Mouse (Mus musculus): Measurements from ENCODE around the gene Slc22a20.

Slc22a20 gene

DNA sequence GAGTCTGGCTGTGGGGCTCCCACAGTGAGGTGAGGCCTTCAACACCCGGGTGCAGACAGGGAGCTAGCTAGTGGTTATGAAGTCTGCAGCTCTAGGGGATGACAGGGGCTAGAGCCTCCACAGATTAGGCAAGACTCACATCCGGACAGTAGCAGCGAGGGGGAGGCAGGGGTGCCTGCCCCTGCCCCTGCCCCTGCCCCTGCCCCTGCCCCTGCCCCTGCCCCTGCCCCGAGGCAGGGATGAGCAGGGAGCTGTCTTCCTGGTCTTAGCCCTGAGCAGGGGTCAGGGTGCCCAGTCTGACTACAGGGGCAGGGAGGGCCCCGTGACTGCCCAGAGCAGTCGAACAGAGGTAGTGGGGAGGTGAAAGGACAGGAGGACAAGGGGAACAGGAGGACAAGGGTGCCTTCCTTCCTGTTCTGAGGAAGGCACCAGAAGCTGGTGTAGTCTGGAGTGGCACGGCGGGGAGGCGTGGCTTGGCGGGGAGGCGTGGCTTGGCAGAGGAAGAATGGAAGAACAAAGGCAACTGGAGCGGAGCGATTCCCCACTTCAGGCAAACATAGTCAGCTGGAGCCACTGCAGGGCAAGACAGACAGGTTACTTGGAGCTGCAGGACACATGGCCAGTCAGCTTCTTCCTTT, 3.0 kb upstream of the Slc22a20 start:
- peak; percentile 86 for DNase-seq

DNA sequence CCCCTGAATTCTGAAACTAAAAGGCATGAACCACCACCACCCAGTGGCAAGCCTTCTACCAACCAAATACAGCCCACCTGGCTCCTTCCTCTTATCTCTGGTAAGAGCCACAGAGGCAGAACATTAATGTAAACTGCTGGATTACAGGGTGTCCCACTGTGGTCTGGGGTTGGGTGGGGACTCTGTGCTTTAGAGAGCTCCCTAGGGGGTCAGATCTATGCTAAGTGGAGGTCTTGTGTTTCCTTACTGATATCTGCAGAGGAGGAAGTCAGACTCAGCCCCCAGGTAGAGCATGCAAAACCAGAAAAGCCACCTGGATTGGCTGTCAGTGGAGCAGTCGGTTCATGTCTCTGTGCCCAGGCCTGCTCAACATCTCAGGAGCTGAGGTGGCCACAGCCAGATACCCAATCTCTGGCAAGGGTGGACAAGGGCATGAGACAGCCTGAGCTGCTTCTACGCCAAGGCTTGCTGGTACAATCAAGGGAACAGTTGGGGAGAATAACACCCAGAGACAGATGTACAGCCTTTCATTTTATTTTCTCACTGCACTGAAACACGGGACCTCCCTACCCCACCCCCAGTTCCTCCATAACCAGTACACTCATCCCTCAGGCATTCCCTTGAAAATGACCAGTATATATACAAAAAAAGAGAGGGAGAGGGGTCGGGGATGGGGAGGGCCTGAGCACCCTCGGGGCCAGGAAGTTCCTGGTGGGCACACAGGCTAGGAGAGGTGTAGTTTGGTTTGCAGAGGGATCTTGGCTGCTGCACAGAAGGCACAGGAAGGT, 2.3 kb upstream of the Slc22a20 start:
- DNase-seq = no peak

DNA sequence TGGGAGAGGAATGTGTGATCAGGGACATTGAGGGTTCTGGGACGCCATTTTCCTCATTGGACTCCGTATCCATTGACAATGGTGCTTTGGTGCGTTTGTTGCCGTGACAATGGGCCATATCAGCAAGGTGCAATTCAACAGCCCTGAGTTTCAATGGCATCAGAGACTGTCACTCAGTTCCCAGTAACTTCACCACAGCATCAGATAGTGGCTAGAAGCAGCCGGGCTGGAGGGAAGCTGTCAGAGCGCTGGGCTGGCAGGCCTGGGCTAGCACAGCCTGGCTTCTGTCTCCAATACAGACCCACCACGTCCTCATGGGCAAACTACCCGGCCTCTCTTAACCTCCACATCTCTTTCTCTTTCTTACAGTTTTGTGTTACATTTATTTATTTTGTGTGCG, 5.5 kb downstream of the Slc22a20 start:
- DNase-seq = no peak

DNA sequence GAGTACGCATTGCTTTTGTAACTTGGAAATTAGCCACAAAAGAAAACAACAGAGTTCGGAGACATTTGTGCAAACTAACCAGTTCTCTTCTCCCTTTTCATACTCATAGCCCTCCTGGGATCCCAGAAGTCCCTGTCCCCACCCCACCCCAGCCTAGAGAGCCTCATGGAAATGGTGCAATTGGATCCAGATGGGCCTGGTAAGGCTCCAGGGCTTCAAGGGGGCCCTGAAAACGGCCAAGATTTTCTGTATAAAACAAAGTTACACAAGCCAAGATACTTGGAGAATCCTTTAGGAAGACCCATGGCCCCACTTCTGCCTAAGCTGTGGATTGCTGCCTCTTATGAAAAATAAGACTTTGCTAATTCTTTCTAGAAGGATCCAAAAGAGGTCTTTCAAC, 8.2 kb downstream of the Slc22a20 start:
- no peak for DNase-seq

DNA sequence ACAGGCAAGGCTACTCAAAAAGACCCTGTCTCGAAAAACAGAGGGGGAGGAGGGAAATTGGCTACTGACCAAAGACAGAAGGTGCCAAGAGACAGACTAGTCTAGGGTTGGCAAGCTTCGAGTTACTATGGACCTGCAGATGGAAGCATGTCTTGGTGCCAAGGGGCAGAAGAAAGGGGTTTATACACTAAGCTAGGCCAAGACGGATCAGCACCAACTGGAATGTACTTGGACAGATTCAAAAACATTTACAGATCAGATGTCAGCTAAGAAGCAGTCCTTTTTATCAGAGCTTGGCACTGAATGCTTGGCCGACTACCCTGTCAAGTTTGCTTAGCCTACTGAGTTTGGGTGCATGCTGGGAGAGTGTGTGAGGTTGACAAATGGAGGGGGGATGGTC, 10.3 kb downstream of the Slc22a20 start:
- no peak for DNase-seq

DNA sequence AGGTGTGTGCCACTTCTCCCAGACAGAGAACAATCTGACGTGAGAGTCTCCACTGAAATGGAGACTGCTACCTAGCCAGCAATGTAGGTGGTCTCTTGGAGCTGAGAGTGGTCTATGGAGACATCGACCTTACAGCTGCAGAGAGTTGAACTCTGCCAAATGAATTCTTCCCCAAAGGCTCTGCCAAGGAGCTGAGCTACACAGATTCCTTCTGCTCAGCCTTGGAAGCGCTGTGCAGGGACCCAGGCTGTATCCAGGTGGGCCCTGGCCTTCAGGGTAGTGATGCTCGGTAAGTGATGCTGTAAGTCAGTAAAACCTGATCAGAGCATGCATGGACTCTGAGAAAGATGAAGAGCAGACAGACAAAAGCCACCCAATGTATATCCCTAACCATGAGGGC, 10.8 kb downstream of the Slc22a20 start:
- DNase-seq = no peak

DNA sequence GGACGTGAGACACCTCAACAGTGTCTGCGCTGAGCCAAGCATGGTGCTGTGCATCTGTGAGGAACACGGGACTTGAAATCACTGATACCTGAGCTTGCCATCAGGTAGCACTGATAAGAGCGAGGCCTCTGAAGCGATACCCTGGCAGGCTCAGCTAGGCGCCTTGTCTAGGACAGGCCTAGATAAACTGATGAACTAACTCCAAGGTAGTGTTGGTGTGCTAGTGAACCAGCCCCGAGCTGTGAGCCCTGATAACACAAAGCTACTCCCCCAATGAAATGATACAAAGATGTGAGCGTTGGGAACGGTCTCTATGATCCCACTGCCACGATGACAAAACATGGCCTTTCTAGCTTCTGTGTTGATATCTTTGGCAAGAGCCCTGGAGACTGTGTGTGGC, 18.3 kb downstream of the Slc22a20 start:
- DNase-seq = no peak

DNA sequence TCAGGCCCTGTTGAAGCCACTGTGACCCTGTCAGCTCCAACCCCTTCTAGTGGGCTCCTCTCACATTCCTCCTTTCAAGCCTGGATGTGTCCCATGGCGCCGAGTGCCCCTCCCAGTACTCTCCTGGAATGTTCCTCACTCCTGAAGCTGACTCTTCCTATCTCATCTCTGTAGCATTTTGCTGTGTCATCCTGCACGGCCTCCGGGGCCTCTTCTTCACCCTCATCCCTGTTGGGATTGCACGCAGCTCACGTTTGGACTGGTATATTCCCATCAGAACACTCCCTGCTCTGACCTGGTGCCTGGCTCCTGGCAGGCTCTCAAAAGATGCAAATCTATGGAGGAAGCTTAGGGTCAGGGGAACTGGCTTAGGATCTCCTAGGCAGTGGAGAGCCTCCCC, 19.2 kb downstream of the Slc22a20 start:
- no peak for DNase-seq

DNA sequence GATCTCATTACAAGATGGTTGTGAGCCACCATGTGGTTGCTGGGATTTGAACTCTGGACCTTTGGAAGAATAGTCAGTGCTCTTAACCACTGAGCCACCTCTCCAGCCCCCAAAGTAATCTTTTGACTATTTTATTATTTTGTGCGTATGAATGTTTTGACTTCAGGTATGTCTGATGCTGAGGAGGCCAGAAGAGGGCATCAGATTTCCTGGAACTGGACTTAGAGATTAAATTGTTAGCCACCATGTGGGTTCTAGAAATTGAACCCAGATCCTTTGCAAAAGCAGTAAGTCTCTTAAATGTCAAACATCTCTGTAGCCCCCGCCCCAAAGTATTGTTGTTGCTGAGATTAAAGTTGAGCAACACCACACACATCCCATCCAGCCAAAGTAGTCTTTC, 20.0 kb downstream of the Slc22a20 start:
- DNase-seq = no peak

DNA sequence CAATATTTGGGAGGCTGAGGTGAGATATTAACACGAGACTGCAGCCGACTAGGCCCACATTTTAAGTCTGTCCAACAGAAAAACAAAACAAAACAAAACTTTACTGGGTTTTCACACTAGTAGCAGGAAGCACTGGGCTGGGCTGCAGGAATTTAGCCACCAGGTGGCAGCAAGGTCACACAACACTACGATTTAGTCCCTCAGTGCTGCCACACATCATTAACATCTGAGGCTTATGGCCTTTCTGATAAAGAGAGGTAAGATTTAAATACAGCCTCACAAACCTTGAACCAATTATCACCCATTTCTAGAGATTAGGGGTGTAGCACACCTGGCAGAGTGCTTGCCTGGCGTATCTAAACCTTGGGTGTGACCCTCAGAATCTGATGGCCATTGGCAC, 20.7 kb downstream of the Slc22a20 start:
- DNase-seq = peak; percentile 64

DNA sequence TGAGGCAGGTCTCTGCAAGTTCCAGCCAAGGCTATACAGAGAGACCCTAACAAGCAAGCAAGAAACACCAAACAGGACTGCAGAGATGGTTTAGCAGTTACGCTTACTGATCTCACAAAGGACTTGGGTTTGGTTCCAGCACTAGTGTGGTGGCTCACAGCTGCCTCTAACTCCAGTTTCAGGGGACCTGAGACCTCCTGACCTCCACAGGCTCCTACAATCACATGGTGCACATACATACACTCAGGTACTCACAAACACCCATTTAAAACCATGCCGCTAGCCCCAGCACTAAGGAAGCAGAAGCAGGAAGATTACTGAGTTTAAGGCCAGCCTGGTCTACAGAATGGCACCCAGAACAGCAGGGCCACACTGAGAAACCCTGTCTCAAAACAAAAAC, 21.1 kb downstream of the Slc22a20 start:
- no peak for DNase-seq

DNA sequence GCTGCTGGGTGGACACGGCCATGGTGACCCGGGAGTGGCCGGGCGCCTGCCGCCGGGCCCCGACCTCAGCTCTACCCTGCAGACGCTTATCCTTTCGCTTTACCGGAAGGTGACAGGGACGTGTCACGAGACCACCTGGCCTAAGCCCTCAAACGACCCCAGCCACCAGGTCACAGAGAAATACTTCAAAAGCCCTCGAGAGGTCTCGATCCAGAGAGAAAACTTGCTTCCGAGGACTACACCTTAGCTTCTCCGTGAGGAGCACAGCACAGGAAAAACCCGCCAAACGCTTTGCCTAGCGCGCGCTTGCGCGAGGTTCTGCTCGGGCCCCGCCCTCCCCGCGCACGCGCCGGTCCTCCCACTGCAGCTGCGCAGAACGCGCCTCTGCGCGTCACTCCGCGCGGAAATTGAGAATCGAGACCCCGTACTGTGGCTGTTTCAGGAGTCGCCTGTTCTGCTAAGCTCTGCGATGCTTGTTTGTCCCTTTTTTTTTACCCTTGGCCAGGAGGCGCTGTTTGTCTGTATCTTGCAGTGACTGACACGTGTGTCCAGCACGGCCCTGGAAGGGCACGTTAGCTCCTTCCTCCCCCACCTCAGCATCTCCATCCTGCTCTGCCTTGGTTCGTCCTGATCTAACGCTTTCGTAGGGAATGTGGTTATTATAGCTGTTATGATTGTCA, 21.9 kb downstream of the Slc22a20 start, which contains the start of gene Pola2:
TSS of gene Pola2 (minus strand) at position 320 of the 680 bp plus-strand sequence.
- peak; percentile 80 for DNase-seq

DNA sequence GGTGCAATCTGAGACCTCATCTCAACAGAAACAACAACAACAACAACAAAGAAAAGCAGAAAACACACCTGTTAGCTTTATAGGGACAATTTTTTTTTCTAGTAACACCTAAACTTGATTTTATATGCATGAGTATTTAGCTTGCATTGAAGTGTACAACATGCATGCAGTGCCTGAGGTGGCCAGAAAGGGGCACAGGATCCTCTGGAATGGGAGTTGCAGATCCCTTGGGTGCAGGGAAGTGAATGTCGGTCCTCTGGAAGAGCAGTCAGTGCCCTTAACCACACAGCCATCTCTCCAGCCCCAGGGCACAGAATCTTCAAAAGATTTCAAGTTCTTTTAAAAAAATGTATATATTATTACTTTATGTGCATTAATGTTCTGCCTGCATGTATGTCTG, 23.3 kb downstream of the Slc22a20 start:
- DNase-seq = no peak

DNA sequence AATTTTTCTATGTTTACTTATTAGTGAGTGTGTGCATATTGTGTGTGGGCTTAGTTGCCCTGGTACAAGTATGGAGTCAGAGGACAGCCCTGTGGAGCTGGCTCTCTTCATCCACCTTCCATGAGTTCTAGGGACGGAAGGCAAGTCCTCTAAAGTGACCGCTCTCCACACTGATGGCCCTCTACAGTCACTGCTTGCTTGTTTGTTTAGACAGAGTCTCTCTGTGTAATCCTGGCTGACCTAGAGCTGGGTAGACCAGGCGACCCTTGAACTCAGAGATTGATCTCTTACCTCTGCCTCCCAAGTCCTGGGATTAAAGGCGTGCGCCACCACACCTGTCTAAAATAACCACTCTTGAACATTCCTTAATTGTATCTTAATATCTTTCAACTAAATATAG, 28.6 kb downstream of the Slc22a20 start:
- DNase-seq = no peak

DNA sequence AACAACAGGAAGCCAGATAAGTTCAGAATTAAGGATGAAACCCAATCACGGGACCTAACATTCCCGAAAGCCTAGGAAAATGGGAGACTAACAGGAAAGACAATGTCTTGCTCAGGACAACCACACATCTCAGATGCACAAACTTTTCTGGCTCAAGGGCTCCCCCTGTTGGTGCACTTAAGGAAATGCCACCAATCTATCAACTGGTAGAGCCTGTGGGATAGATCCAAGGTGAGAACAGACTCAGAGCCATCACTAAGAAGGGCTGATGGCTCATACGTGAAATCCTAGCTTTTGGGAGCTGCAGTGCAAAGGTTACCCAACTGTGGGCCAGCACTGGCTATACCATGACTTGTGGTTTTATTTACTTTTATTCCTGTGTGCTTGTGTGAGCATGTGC, 29.3 kb downstream of the Slc22a20 start:
- peak; percentile 60 for DNase-seq

DNA sequence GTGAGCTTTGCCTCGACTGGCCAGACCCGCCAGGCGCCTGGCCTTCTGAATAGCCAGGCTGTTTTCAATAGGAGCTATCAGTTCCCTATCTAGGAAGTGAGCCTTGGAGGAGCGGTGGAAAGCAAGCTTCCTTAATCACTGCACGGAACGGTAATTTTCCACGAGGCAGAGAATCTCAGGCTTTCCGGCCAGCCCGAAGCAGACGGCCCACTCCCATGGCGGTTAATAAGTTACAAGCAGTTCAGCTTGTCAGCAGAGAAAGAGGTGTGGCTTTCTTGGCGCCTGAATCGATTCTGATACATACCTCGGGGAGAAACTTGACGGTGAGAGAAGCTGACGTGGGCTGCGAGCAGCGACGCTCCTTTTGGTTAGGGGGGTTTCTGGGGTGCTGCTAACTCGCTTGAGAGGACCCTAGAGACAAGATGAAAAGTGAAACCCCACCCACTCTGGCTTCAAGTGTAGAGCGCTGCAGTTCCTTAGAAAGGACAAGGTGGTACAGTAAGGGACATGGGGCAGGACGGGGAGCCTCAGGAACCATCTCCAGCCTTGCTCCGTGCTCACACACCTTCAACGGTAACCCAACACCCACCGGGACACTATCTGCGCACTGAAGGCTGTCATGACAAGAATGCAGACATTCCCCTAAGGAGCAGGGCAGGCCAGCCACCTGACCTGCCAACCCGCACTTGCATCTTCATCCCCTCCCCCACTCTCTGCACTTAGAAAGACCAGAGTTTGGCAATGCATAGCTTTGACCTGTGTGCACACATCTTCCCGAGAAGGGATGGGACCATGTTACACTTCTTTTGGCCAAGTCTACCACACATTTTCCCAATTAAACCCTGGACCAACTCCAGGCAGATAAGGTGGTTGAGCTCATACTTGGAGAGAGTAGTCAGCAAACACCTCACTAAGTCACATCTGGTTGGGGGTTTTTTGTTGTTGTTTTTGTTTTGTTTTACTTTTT, 30.0 kb downstream of the Slc22a20 start:
- DNase-seq = peak; percentile 88

DNA sequence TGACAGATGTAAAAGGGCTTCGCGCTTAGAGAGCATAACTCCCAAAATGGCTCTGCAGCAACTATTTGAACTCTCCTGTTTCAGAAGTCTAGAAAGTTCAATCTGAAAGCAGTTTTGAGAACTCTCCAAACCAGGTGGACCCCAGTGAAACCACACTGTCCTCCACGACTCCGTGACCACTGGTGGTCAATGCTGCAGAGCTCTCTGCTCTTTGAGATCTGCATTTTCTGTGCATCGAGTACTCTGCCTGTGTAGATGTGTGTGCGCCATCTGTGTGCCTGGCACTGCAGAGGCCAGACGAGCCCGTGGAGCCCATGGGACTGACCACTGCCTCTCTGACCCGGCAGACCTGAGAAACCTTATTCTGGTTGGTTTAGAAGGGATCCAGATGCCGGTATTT, 31.0 kb downstream of the Slc22a20 start:
- no peak for DNase-seq

DNA sequence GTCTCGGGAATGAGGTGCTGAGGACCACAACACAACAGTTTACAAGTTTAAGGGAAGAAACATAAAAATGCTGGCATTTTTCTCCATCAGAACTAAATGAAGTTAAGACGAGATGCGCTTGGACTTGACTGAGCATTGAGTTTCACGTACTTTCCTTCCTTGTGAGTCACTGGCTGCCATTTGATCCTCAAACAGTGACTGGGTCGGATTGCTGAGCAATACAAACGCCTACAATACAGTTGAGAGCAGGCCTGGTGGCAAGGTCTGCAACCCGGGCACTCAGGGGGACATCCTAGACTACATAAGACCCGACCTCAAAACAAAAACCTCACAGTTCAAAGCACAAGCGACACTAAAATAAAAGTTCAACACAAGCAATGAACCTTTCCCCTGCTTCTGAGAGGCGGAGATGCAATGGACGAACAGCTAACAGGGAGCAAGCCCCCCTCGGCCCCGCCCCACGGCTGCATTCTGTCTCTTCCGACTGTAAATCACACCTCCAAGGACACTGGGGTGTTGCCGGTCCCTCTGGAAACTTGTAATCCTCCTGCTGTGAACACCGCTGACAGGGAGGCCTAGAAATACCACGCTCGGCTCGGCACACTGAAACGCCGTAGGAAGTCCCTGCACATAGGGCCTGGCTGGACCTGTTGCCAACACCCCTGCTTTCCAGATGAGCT, 31.8 kb downstream of the Slc22a20 start:
- no peak for DNase-seq

DNA sequence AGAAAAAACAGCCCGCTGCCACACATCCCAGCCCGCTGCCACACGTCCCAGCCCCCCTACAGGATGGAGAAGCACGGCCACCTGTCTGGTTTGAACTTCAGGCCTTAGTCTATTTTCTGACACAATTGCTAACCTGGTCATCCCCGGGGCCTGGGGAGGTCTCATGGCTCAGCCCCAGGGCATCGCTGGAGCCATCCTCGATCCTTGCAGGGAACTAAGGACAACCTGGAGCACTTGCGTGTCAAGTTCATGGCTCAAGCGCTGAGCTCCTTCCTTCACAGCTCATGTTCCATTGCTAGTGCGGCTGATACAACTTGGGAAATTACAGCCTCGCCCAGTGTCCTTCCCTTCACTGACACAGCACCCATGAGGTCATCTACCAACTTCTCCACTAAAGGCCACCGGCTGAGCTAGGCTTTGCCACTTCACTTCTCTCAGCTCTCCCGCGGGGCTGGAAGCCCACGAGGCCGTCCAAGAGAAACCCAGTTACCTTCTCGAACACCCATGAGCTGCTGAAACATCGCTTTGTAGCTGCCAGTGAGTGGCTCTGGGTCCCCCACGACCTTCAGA, 32.7 kb downstream of the Slc22a20 start:
- DNase-seq = no peak

DNA sequence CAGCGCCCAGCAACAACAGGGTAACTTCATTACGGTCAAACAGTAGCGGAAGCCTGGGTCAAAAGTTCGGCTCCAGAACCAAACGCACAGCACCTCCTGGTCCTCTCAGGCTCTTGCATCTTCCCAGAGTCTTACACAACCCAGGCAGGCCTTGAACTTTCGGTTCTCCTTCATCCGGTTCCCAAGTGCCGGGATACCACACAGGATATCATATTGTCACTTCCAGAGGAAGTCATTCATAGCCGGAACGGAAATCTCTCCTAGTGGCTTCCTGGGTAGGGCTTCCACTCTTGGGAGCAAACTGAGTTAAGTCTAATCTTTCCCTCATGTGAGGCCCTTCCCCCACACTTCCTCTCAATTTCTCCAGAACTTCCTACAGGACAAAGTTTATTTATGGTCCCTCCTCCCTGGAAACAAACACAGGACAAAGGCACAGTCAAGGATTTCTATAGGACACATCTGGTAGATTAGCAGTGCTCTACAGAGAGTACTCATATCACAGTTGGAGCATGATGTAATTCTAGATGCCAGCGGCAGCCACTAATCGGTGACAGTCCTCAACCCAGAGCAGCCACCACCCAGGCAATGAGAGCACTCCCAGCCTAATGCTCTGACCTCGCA, 33.8 kb downstream of the Slc22a20 start:
- peak; percentile 82 for DNase-seq

DNA sequence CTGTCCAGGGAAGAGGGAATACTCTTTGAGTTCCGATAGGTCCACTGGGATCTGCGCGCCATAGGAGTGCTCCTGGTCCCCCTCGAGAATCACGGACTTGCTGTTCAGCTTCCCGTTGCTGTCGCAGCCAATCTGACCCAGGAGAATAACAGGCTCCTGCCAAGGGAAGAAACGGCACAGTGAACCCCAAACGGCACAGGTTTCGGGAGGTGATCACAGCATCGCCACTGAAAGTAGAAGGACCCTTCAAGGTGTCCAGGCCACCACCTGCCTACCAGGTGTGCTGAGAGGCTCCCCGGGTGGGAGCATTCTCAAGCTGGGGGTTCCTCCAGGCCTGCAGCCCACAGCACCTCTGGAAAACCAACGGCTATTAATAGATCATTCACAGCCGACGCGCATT, 34.3 kb downstream of the Slc22a20 start:
- DNase-seq = no peak
